Mouse (Mus musculus) limb, embryonic 10.5 days (tissue): ENCODE measurements at regions not wholly inside any gene's neighbourhood (a gene's known extent, or its start where the extent isn't known, plus 50 kb on each side); places are given as distances from the start of the nearest gene placed in this dataset.

Experiments used
- DNase-seq: peaks from one replicate; pipeline ENCODE4 v3.0.0-alpha.2; 2017; ENCODE audit warnings: low spot score
- H3K27ac ChIP-seq: fragments of 300-500 bp; sonication (generic); 2 replicates; pipeline ENCODE4 v1.5.1; 2016; ENCODE audit warnings: mild to moderate bottlenecking
- H3K27me3 ChIP-seq: fragments of 300-500 bp; sonication (generic); 2 replicates; pipeline ENCODE4 v1.6.1; 2016; ENCODE audit warnings: low read depth, mild to moderate bottlenecking; ENCODE audit not compliant: poor library complexity, severe bottlenecking
- H3K36me3 ChIP-seq: fragments of 300-500 bp; sonication (generic); 2 replicates; pipeline ENCODE4 v1.6.1; 2016; ENCODE audit warnings: mild to moderate bottlenecking, moderate library complexity
- H3K4me1 ChIP-seq: fragments of 300-500 bp; sonication (generic); 2 replicates; pipeline ENCODE4 v1.6.1; 2016
- H3K4me3 ChIP-seq: fragments of 300-500 bp; sonication (generic); 2 replicates; pipeline ENCODE4 v1.5.1; 2016; ENCODE audit warnings: mild to moderate bottlenecking, moderate library complexity
- H3K9me3 ChIP-seq: fragments of 300-500 bp; sonication (generic); replicated peaks from 2 replicates; pipeline ENCODE4 v1.6.1; 2016; ENCODE audit warnings: mild to moderate bottlenecking
- WGBS: fragments of 180-500 bp; shearing (Covaris S2); methylation state at CpG from one replicate; pipeline ENCODE4 v1.1.7; 2016; 5-methylcytosine and 5-hydroxymethylcytosine counted together

DNA sequence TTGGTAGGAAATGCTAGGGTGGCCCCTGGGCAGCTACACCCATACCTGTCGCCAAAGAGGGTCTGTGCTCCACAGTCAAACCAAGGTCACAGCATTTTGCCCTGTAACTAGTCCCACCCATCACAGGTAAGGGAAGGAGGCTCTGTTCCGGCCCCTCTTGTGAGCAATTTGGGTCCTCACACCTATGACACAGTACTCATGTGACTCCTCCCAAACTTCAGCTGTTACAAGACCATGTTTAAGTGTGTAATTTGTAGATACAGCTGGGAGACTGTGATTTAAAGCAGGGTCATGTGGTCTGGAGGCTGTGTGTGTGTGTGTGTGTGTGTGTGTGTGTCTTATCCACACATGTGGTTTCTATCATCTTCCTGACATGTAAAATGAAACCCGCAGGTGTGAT is 306.3 kb upstream of the Atp5g3 start:
- DNase-seq, result peak; percentile 40
- Histone ChIP-seq H3K9me3 (no peaks in the 10 kb centered on the region), H3K4me1 (peaks cover 31% of the 10 kb centered on the region), H3K4me3 (no peak overlapping the region), H3K36me3 (no peaks in the 10 kb centered on the region), H3K27me3 (no peaks in the 10 kb centered on the region), H3K27ac (peak overlapping the region; percentile 73; the same call in 1 of the 2 replicates)
- WGBS, result 77% methylated on average over 3 of the region's 3 CpGs

DNA sequence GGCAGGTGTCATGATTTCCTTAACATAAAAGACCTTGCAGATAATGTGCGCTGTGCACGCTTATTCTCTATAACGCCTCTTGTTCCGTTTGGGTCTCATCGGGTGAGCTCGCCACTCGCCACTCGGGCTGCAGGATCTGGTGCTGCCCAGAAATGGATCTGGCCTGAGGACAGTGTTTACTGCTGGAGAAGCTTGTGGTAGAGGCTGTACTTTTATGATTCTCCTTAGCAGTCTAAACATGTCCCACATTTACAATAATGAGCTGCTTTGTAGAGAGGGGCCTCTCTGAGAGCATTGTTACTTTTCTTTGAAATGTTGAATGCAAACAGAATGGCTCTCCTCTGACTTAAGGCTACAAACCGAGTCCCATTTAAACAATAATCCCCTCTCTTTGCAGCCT is 299.1 kb upstream of the Atp5g3 start:
- WGBS, result 77% methylated on average over 9 of the region's 9 CpGs
- no peak overlapping the region for H3K4me3 ChIP-seq
- peak overlapping the region; percentile 12; the same call in 1 of the 2 replicates for H3K27ac ChIP-seq
- no peak for DNase-seq
- no peaks in the 10 kb centered on the region for H3K36me3 ChIP-seq
- peaks cover 25% of the 10 kb centered on the region for H3K4me1 ChIP-seq
- 0 out of 2 replicates have a peak, but pooled peaks cover 6% of the 10 kb centered on the region for H3K27me3 ChIP-seq
- no peaks in the 10 kb centered on the region for H3K9me3 ChIP-seq

DNA sequence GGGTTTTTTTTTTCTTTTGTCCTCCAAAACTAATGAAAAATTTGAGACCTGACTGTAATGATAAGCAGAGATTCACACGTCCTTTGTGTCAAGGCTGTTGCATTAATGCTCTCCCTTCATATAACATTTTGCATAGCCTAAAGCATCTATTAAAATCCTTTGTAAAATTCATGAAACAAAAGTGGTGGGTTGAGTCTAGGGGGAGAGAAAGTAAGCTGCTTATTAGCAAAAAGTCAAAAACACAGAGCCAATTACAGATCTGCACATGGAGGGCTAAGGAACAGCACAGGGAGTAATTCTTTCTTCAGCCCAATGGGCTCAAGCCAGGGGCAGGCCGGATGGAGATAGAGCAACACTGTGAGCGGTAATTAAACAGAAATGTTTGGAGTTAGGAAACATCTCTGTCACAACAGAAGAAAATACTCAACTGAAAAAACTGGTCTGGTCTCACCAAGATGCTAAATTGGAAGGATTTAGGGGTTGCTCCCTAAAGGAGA is 298.3 kb upstream of the Atp5g3 start:
- no peak for DNase-seq
- H3K4me3 ChIP-seq, result no peak overlapping the region
- no peak overlapping the region for H3K27ac ChIP-seq
- 78% methylated on average over 3 of the region's 3 CpGs for WGBS
- H3K36me3 ChIP-seq, result no peaks in the 10 kb centered on the region
- H3K9me3 ChIP-seq, result no peaks in the 10 kb centered on the region
- 0 out of 2 replicates have a peak, but pooled peaks cover 6% of the 10 kb centered on the region for H3K27me3 ChIP-seq
- H3K4me1 ChIP-seq, result peaks cover 25% of the 10 kb centered on the region

DNA sequence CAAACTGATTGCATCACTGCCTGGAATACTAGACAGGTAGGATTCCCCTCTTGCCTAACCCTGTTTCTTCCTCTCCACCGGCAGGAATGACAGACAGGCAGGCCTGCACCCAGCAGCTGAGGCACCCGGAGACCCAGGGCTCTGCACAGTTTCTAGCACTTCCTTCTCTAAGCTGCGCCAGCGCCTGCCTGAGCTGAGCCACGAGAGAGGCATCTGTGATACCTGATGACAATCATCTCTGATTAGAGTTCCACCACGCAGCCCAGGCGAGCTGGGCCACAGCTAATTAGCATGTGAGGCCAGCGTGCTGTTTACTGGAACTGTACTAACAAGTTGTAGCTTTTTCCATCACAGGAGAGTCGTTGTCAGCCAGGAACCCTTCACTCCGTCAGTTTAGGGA is 296.3 kb upstream of the Atp5g3 start:
- 0 out of 2 replicates have a peak, but pooled peaks cover 6% of the 10 kb centered on the region for H3K27me3 ChIP-seq
- DNase-seq, result no peak
- H3K36me3 ChIP-seq, result no peaks in the 10 kb centered on the region
- peak overlapping the region; percentile 61; the same call in 1 of the 2 replicates for H3K27ac ChIP-seq
- whole genome bisulfite sequencing, result 48% methylated on average over 10 of the region's 10 CpGs
- H3K9me3 ChIP-seq, result no peaks in the 10 kb centered on the region
- peaks cover 33% of the 10 kb centered on the region for H3K4me1 ChIP-seq
- H3K4me3 ChIP-seq, result no peak overlapping the region

DNA sequence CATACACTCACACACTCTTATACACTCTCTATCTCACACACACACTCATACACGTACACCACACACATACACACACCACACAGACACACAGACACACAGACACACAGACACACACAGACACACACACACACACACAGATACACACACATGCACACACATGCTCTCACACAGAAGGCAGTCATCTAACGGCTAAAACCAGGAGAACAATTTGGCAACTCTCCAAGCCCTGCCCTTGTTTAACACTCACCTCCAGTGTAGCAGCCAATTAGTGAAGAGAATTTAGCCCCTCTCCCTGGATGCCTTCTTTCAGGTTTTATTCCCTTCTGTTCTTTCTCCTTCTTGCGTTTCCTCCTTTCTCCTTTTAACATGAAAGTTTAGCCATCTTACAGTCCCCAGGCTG is 291.6 kb upstream of the Atp5g3 start:
- H3K4me1 ChIP-seq, result peaks cover 36% of the 10 kb centered on the region
- H3K27me3 ChIP-seq, result 0 out of 2 replicates have a peak, but pooled peaks cover 6% of the 10 kb centered on the region
- DNase-seq, result no peak
- H3K9me3 ChIP-seq, result no peaks in the 10 kb centered on the region
- 72% methylated on average over 3 of the region's 3 CpGs for WGBS
- H3K36me3 ChIP-seq, result no peaks in the 10 kb centered on the region
- H3K4me3 ChIP-seq, result no peak overlapping the region
- peak overlapping the region; percentile 5; the same call in 1 of the 2 replicates for H3K27ac ChIP-seq

DNA sequence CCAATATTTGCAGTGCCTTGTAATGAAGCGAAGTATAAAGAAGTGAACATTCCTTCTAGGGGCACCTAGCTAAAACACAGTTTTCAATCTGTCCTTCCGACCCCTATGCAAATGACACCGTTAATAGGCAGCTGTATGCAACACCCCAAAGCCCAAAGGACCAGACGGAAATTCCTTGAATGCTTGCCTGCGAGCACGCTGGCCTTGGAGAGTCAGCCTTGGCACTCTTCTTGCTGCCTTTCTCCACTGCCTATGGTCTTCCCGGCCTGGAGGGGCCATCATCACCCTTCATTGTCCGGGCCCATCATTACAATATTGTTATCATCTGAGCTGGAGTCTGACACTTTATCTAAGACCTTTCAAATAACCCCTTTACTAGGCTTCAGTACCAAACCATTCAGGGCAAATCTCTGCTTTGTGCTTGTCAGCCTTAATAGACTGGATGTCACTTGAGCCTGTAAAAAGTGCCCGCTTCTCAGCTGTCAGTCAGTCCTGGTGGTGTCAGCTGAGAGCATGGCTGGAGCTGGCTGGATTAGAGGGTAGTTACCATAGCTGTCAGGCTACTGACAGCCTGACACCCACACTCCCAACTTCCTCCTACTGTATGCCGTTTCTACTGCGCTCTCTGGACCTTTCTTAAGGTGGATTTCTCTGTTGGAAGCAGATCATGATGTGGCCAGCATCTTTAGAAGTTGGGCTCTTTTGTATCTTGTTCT is 290.6 kb upstream of the Atp5g3 start:
- no peaks in the 10 kb centered on the region for H3K9me3 ChIP-seq
- peaks cover 27% of the 10 kb centered on the region for H3K4me1 ChIP-seq
- H3K4me3 ChIP-seq, result no peak overlapping the region
- H3K27ac ChIP-seq, result peak overlapping the region; percentile 30; the same call in 1 of the 2 replicates
- no peaks in the 10 kb centered on the region for H3K27me3 ChIP-seq
- H3K36me3 ChIP-seq, result no peaks in the 10 kb centered on the region
- no peak for DNase-seq
- WGBS, result 60% methylated on average over 11 of the region's 11 CpGs

DNA sequence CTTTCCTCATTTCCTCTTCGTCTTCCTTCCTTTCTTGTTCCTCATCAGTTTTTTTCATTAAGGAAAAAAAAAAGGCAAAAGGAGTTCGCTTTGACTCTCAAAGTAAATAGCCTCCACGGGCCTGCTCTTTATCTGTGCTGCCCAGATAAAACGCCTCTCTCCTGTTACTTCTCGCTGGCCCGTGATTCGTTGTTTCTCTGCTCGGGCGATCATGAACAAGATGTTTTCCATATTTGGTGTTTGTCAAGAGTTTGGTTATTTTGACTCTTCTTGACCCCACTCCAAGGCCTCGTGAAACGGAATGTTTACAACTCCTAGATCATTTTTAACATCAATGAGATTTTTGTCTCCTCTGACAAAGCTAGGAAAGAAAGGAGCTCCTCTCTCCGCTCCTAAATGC is 288.4 kb upstream of the Atp5g3 start:
- no peaks in the 10 kb centered on the region for H3K36me3 ChIP-seq
- H3K9me3 ChIP-seq, result no peaks in the 10 kb centered on the region
- 58% methylated on average over 12 of the region's 12 CpGs for WGBS
- no peak overlapping the region for H3K4me3 ChIP-seq
- H3K27me3 ChIP-seq, result no peaks in the 10 kb centered on the region
- peaks cover 27% of the 10 kb centered on the region for H3K4me1 ChIP-seq
- no peak for DNase-seq
- no peak overlapping the region for H3K27ac ChIP-seq

DNA sequence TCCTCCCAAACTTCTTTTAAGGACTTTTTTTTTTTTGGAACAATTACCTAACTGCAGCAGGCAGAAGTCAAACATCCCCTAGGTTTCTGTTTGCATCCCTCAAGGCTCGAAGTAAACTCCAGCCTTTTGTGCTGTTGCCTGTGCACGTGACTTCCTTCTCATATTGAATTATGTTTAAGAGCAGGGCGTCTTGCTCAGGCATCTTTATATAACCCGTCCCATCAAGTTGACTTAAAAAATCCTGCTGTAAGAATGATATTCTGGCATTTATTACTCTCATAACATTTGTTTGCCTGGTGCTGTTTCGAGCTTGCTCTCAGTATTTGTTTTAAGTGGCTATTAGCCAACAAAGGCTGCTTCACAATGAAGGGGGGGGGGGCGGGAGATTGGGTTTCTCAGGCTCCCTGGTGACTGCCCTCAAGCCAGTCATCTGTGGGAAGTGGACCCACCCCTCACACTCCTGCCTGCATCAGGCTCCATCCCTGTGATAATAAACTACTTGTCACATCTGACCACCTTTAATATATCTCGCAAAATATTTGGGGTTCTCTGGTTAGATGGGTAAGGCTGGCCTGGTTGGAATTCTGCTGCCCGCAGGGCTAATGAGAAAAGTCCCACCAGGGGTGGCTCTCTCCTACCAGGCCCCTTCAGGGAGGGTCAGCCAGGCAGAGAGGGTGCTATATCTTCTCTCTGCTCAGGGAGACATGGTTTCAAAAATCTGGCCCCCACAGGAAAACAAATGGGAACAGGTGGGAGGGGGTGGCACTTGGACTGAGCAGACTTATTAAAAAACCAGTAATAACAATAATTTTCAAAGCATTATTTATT is 277.1 kb upstream of the Atp5g3 start:
- no peak overlapping the region for H3K4me3 ChIP-seq
- peak overlapping the region; percentile 22; the same call in 1 of the 2 replicates for H3K27ac ChIP-seq
- no peaks in the 10 kb centered on the region for H3K36me3 ChIP-seq
- peaks cover 22% of the 10 kb centered on the region for H3K4me1 ChIP-seq
- DNase-seq, result no peak
- H3K9me3 ChIP-seq, result no peaks in the 10 kb centered on the region
- 39% methylated on average over 8 of the region's 8 CpGs for WGBS
- no peaks in the 10 kb centered on the region for H3K27me3 ChIP-seq

DNA sequence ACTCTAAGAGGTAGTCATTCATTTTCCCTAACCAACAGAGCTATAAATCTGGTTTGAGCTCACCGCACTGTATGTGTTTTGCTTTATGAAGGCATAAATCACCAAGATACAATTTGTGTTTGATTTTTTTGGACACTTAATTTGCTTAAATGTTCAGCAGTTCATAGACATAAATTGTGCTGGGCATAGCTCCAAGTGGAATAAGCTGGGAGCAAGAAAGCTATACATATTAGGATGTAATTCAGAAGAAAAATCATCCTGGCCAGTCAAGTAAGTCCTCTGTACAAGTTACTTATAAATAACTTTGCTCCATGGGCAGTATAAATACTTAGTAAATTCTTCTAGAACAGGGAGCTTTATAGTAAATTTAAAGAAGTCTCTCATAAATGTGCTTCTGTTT is 267.0 kb upstream of the Atp5g3 start:
- Histone ChIP-seq H3K36me3 (no peaks in the 10 kb centered on the region), H3K27me3 (no peaks in the 10 kb centered on the region), H3K27ac (no peak overlapping the region), H3K9me3 (no peaks in the 10 kb centered on the region), H3K4me3 (no peak overlapping the region), H3K4me1 (0 out of 2 replicates have a peak, but pooled peaks cover 4% of the 10 kb centered on the region)
- DNase-seq, result no peak
- 100% methylated on average over 1 of the region's 1 CpGs for WGBS

DNA sequence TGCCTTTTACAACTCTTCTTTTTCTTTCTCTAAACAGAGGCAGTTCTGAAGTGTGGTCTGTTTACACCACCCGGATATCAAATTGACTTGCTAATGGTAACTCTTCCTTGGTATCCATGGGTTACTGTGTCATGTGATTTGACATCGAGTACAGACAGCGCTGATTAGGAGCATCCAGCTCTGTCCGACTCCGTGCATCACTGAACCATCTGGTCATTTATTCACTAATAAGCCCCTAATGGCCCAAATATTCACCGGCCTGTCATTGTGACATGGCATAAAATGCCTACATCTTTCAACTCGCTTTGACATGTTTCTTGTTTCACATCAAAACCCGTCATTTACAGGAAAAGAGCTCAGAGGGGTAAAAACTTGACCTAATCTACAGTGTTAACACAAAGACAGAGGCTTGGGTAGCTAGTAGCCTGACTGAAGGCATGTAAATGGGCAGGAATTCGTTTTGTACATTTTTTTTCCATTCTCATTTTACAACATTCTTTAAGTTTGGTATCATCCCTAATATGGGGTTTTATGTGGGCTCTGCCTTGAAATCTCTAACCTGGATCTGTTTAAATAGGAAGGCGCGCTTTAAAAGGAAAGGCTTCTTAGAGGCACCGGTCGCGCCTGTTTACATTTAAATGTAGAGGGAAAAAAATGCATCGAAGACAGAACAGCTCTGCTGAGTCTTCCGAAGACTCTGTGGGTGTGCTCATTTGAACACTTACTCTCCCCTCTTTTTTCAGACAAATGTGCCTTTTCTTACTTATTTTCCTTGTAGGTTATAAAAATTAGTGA is 257.8 kb upstream of the Atp5g3 start:
- no peaks in the 10 kb centered on the region for H3K27me3 ChIP-seq
- H3K9me3 ChIP-seq, result no peaks in the 10 kb centered on the region
- DNase-seq, result no peak
- WGBS, result 66% methylated on average over 16 of the region's 16 CpGs
- 0 out of 2 replicates have a peak, but pooled peaks cover 3% of the 10 kb centered on the region for H3K4me1 ChIP-seq
- no peak overlapping the region for H3K27ac ChIP-seq
- H3K36me3 ChIP-seq, result no peaks in the 10 kb centered on the region
- no peak overlapping the region for H3K4me3 ChIP-seq

DNA sequence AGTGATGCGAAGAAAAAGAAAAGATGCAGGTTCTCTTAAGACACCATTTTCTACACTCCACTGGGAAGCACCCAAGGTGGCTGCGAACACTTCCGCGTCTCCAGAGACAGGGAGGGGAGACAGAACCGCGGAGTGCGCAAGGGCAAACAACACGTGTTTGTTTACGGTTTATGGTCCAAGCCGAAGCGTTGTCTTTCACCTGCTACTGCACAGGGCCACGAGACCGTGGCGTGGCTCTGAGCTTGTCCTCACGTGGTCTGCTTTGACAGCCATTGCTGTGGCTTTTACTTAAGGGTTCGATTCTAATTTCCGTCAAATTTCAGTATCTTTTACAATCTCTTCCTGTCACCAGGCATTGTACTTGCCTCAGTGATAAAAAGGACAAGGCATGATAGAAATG is 257.2 kb upstream of the Atp5g3 start:
- Histone ChIP-seq H3K9me3 (no peaks in the 10 kb centered on the region), H3K36me3 (no peaks in the 10 kb centered on the region), H3K27me3 (no peaks in the 10 kb centered on the region), H3K4me1 (no peaks in the 10 kb centered on the region), H3K27ac (no peak overlapping the region), H3K4me3 (no peak overlapping the region)
- 92% methylated on average over 17 of the region's 17 CpGs for WGBS
- no peak for DNase-seq

DNA sequence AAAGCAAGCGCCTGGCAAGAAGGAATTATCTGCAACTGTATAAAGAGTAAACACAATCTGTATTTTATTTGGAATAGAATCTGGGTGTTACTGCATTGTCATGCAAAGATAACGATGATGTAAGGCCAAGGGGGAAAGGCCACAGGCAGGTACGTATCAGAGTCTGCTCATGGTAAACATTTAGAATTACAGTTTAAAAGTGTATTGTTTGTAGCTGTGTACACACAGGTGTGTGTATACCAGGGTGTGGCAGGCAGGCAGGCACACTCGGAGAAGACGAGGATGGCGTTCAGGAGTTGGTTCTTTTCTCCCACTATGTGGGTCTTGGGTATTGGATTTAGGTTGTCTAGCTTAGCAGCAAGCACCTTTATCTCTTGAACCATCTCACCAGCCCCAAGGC is 242.9 kb upstream of the Atp5g3 start:
- no peaks in the 10 kb centered on the region for H3K27me3 ChIP-seq
- H3K4me3 ChIP-seq, result no peak overlapping the region
- 92% methylated on average over 6 of the region's 6 CpGs for WGBS
- peaks cover 7% of the 10 kb centered on the region; the same call in 1 of the 2 replicates for H3K4me1 ChIP-seq
- H3K36me3 ChIP-seq, result no peaks in the 10 kb centered on the region
- DNase-seq, result no peak
- H3K27ac ChIP-seq, result no peak overlapping the region
- H3K9me3 ChIP-seq, result no peaks in the 10 kb centered on the region
